Mouse (Mus musculus) thymus, postnatal 0 days (tissue): Measurements from ENCODE around the gene Olfr1459. TPM values are rescaled to one million over a fixed set of nuclear protein-coding genes. Genes with fewer than 3 reads are reported as not detected.

ENCODE experiments used
- DNase-seq: peaks from one replicate; pipeline ENCODE4 v3.0.0-alpha.2; 2015; ENCODE audit warnings: low spot score
- polyA plus RNA-seq: library from polyadenylated mRNA; unstranded; fragments of >200 nt; fragmentation: Nextera tagmentation; extraction: Ambion mirVana; gene quantifications from 2 replicates; pipeline ENCODE4 v1.2.1, GENCODE M21; 2015

Gene Olfr1459
- polyA plus RNA-seq: not detected in 2 replicates

- DNase-seq: no peak
Observed at GRCm38 (mm10) chr19:13149449-13149848, at the start of gene Olfr1459. TSS of gene Olfr1459 (minus strand) at chr19:13149549.

GRCm38 (mm10) chr19:13185434-13185833 lies 36.1 kb upstream of the Olfr1459 start, which contains the start of gene Olfr1462:
TSS of gene Olfr1462 (plus strand) at chr19:13185734.
- no peak for DNase-seq

- no peak for DNase-seq
Observed at GRCm38 (mm10) chr19:13162700-13163099, 13.4 kb upstream of the Olfr1459 start, which contains the start of gene Olfr1461. TSS of gene Olfr1461 (plus strand) at chr19:13163000.

- DNase-seq: no peak
Observed at GRCm38 (mm10) chr19:13106675-13107074, 42.7 kb downstream of the Olfr1459 start, which contains the start of gene Olfr1458. TSS of gene Olfr1458 (minus strand) at chr19:13106775.

GRCm38 (mm10) chr19:13097791-13098190 lies 51.6 kb downstream of the Olfr1459 start, which contains the start of gene Olfr1457:
TSS of gene Olfr1457 (minus strand) at chr19:13097891.
- no peak for DNase-seq

- DNase-seq: no peak
Observed at GRCm38 (mm10) chr19:13093908-13094307, 55.4 kb downstream of the Olfr1459 start.

Other genes with a start within 250 kb of the Olfr1459 start
- not detected in 2 replicates for gene Olfr1447, start 245.8 kb downstream of the Olfr1459 start, polyA plus RNA-seq
- not detected in 2 replicates for gene Olfr1448, start 225.1 kb downstream of the Olfr1459 start, polyA plus RNA-seq
- gene Olfr1449, start 218.7 kb downstream of the Olfr1459 start, polyA plus RNA-seq: not detected in 2 replicates
- not detected in 2 replicates for gene Olfr1450, start 199.3 kb downstream of the Olfr1459 start, polyA plus RNA-seq
- gene Olfr1451, start 154.5 kb downstream of the Olfr1459 start, polyA plus RNA-seq: not detected in 2 replicates
- gene Olfr1453, start 121.2 kb downstream of the Olfr1459 start, polyA plus RNA-seq: not detected in 2 replicates
- not detected in 2 replicates for gene Olfr1454, start 88.9 kb downstream of the Olfr1459 start, polyA plus RNA-seq
- gene Olfr1457, start 51.7 kb downstream of the Olfr1459 start, polyA plus RNA-seq: not detected in 2 replicates
- not detected in 2 replicates for gene Olfr1458, start 42.8 kb downstream of the Olfr1459 start, polyA plus RNA-seq
- not detected in 2 replicates for gene Olfr1461, start 13.5 kb upstream of the Olfr1459 start, polyA plus RNA-seq
- gene Olfr1462, start 36.2 kb upstream of the Olfr1459 start, polyA plus RNA-seq: not detected in 2 replicates
- gene Olfr1463, start 81.8 kb upstream of the Olfr1459 start, polyA plus RNA-seq: not detected in 2 replicates
- not detected in 2 replicates for gene Olfr1465, start 166.0 kb upstream of the Olfr1459 start, polyA plus RNA-seq
- not detected in 2 replicates for gene Olfr1466, start 189.3 kb upstream of the Olfr1459 start, polyA plus RNA-seq
- not detected in 2 replicates for gene Olfr1467, start 212.7 kb upstream of the Olfr1459 start, polyA plus RNA-seq